Mouse (Mus musculus): ENCODE results near the gene Rpusd4.

Gene Rpusd4

GRCm38 (mm10) chr9:35267146-35267975, at the start of gene Rpusd4, which contains the start of gene Fam118b:
Gene Rpusd4 (plus strand): TSS chr9:35267865.
Gene Fam118b (minus strand): TSS chr9:35267805.
- DNase-seq (ENCODE audit: low read depth, low spot score): peak; percentile 95

GRCm38 (mm10) chr9:35217963-35218362, 49.7 kb upstream of the Rpusd4 start:
- DNase-seq (ENCODE audit: low read depth, low spot score): no peak

- no peak for DNase-seq (ENCODE audit: low read depth, low spot score)
Observed at GRCm38 (mm10) chr9:35223466-35223865, 44.2 kb upstream of the Rpusd4 start.

GRCm38 (mm10) chr9:35228671-35229070, 39.0 kb upstream of the Rpusd4 start:
- DNase-seq (ENCODE audit: low read depth, low spot score): no peak

- no peak for DNase-seq (ENCODE audit: low read depth, low spot score)
Observed at GRCm38 (mm10) chr9:35235996-35236395, 31.7 kb upstream of the Rpusd4 start.

GRCm38 (mm10) chr9:35238371-35238770, 29.3 kb upstream of the Rpusd4 start:
- no peak for DNase-seq (ENCODE audit: low read depth, low spot score)

- DNase-seq (ENCODE audit: low read depth, low spot score): no peak
Observed at GRCm38 (mm10) chr9:35238915-35239571, 28.6 kb upstream of the Rpusd4 start.

GRCm38 (mm10) chr9:35239734-35240133, 27.9 kb upstream of the Rpusd4 start:
- peak; percentile 23 for DNase-seq (ENCODE audit: low read depth, low spot score)

- peak; percentile 41 for DNase-seq (ENCODE audit: low read depth, low spot score)
Observed at GRCm38 (mm10) chr9:35247405-35247804, 20.3 kb upstream of the Rpusd4 start.

GRCm38 (mm10) chr9:35249476-35249875, 18.2 kb upstream of the Rpusd4 start:
- DNase-seq (ENCODE audit: low read depth, low spot score): no peak

- DNase-seq (ENCODE audit: low read depth, low spot score): no peak
Observed at GRCm38 (mm10) chr9:35257365-35257764, 10.3 kb upstream of the Rpusd4 start.

GRCm38 (mm10) chr9:35262418-35262817, 5.2 kb upstream of the Rpusd4 start:
- DNase-seq (ENCODE audit: low read depth, low spot score): no peak

- no peak for DNase-seq (ENCODE audit: low read depth, low spot score)
Observed at GRCm38 (mm10) chr9:35263431-35263830, 4.2 kb upstream of the Rpusd4 start.

GRCm38 (mm10) chr9:35264509-35264908, 3.2 kb upstream of the Rpusd4 start:
- DNase-seq (ENCODE audit: low read depth, low spot score): no peak

- peak; percentile 36 for DNase-seq (ENCODE audit: low read depth, low spot score)
Observed at GRCm38 (mm10) chr9:35267976-35268715, 481 bp downstream of the Rpusd4 start.

- no peak for DNase-seq (ENCODE audit: low read depth, low spot score)
Observed at GRCm38 (mm10) chr9:35277855-35278365, 10.2 kb downstream of the Rpusd4 start.

- no peak for DNase-seq (ENCODE audit: low read depth, low spot score)
Observed at GRCm38 (mm10) chr9:35278451-35278850, 10.8 kb downstream of the Rpusd4 start.

- DNase-seq (ENCODE audit: low read depth, low spot score): peak; percentile 74
Observed at GRCm38 (mm10) chr9:35282006-35282850, 14.6 kb downstream of the Rpusd4 start.

- DNase-seq (ENCODE audit: low read depth, low spot score): no peak
Observed at GRCm38 (mm10) chr9:35282851-35283200, 15.2 kb downstream of the Rpusd4 start.

GRCm38 (mm10) chr9:35283415-35284069, 15.9 kb downstream of the Rpusd4 start:
- no peak for DNase-seq (ENCODE audit: low read depth, low spot score)

GRCm38 (mm10) chr9:35284351-35284750, 16.7 kb downstream of the Rpusd4 start:
- DNase-seq (ENCODE audit: low read depth, low spot score): no peak

Measured in A20 (cell line).